Mouse (Mus musculus): ENCODE measurements around the gene Ift46. TPM values are rescaled to one million over a fixed set of nuclear protein-coding genes. Genes with fewer than 3 reads are reported as not detected.
A peak's percentile ranks its signal among the peaks of the same experiment; 100 is the strongest.

Gene Ift46
- polyA plus RNA-seq, 1 experiment from 2014 or later: 84.3 TPM

- no peak for ATAC-seq (ENCODE audit: insufficient read depth, low FRiP score, low read depth)
- Histone ChIP-seq H3K9ac (no peak overlapping the region), H3K27ac (peak overlapping the region; percentile 28), H3K4me2 (no peak overlapping the region), H3K4me3 (replicated peaks) (no peak overlapping the region), H3K27me3 (replicated peaks) (no peaks in the 10 kb centered on the region), H3K36me3 (no peaks in the 10 kb centered on the region), H3K9me3 (no peaks in the 10 kb centered on the region), H3K4me1 (peaks cover 43% of the 10 kb centered on the region)
- 34% methylated on average over 2 of the region's 2 CpGs for WGBS
Observed at GRCm38 (mm10) chr9:44724665-44725064, 43.0 kb upstream of the Ift46 start.

GRCm38 (mm10) chr9:44726431-44727146 is 41.1 kb upstream of the Ift46 start:
- H3K27ac ChIP-seq: no peak overlapping the region
- H3K4me3 ChIP-seq (replicated peaks): no peak overlapping the region
- H3K4me2 ChIP-seq: no peak overlapping the region
- H3K27me3 ChIP-seq (replicated peaks): no peaks in the 10 kb centered on the region
- H3K9ac ChIP-seq: no peak overlapping the region
- 36% methylated on average over 10 of the region's 10 CpGs for WGBS
- H3K36me3 ChIP-seq: no peaks in the 10 kb centered on the region
- ATAC-seq (ENCODE audit: insufficient read depth, low FRiP score, low read depth): no peak
- H3K4me1 ChIP-seq: peaks cover 27% of the 10 kb centered on the region
- H3K9me3 ChIP-seq: no peaks in the 10 kb centered on the region

GRCm38 (mm10) chr9:44727441-44727840 is 40.3 kb upstream of the Ift46 start:
- peaks cover 26% of the 10 kb centered on the region for H3K4me1 ChIP-seq
- H3K27me3 ChIP-seq (replicated peaks): 0 out of 2 replicates have a peak, but pooled peaks cover under 1% of the 10 kb centered on the region
- H3K9me3 ChIP-seq: no peaks in the 10 kb centered on the region
- no peak overlapping the region for H3K9ac ChIP-seq
- WGBS: 63% methylated on average over 5 of the region's 5 CpGs
- no peak overlapping the region for H3K4me3 ChIP-seq (replicated peaks)
- H3K27ac ChIP-seq: no peak overlapping the region
- H3K36me3 ChIP-seq: no peaks in the 10 kb centered on the region
- no peak for ATAC-seq (ENCODE audit: insufficient read depth, low FRiP score, low read depth)
- H3K4me2 ChIP-seq: no peak overlapping the region

- Histone ChIP-seq H3K9me3 (no peaks in the 10 kb centered on the region), H3K9ac (no peak overlapping the region), H3K36me3 (no peaks in the 10 kb centered on the region), H3K4me1 (peaks cover 24% of the 10 kb centered on the region), H3K27me3 (replicated peaks) (0 out of 2 replicates have a peak, but pooled peaks cover 7% of the 10 kb centered on the region), H3K4me2 (no peak overlapping the region), H3K4me3 (replicated peaks) (no peak overlapping the region), H3K27ac (no peak overlapping the region)
- ATAC-seq (ENCODE audit: insufficient read depth, low FRiP score, low read depth): no peak
- WGBS: 67% methylated on average over 5 of the region's 5 CpGs
Observed at GRCm38 (mm10) chr9:44732130-44732549, 35.6 kb upstream of the Ift46 start.

GRCm38 (mm10) chr9:44732921-44733530 is 34.7 kb upstream of the Ift46 start:
- 54% methylated on average over 12 of the region's 12 CpGs for WGBS
- peak overlapping the region; percentile 54 for H3K4me3 ChIP-seq (replicated peaks)
- H3K4me1 ChIP-seq: peaks cover 24% of the 10 kb centered on the region
- no peak for ATAC-seq (ENCODE audit: insufficient read depth, low FRiP score, low read depth)
- H3K9me3 ChIP-seq: no peaks in the 10 kb centered on the region
- 0 out of 2 replicates have a peak, but pooled peaks cover 7% of the 10 kb centered on the region for H3K27me3 ChIP-seq (replicated peaks)
- peak overlapping the region; percentile 52; the same call in 1 of the 2 replicates for H3K9ac ChIP-seq
- no peaks in the 10 kb centered on the region for H3K36me3 ChIP-seq
- peak overlapping the region; percentile 17 for H3K27ac ChIP-seq
- peak overlapping the region; percentile 94 for H3K4me2 ChIP-seq

GRCm38 (mm10) chr9:44733671-44734523 is 33.8 kb upstream of the Ift46 start:
- Histone ChIP-seq H3K36me3 (no peaks in the 10 kb centered on the region), H3K9me3 (no peaks in the 10 kb centered on the region), H3K4me2 (peak overlapping the region; percentile 94), H3K27me3 (replicated peaks) (0 out of 2 replicates have a peak, but pooled peaks cover 7% of the 10 kb centered on the region), H3K27ac (peak overlapping the region; percentile 68), H3K4me1 (peaks cover 24% of the 10 kb centered on the region), H3K4me3 (replicated peaks) (peak overlapping the region; percentile 54), H3K9ac (peak overlapping the region; percentile 52)
- WGBS: 1% methylated on average over 79 of the region's 79 CpGs
- peak; percentile 48 for ATAC-seq (ENCODE audit: insufficient read depth, low FRiP score, low read depth)

GRCm38 (mm10) chr9:44734524-44735494 is 32.9 kb upstream of the Ift46 start, which contains the start of gene Phldb1:
Phldb1 (minus strand) TSS chr9:44735198.
- Histone ChIP-seq H3K36me3 (no peaks in the 10 kb centered on the region), H3K4me1 (peaks cover 24% of the 10 kb centered on the region), H3K9me3 (no peaks in the 10 kb centered on the region), H3K27ac (peak within 1 kb of the TSS; percentile 68), H3K27me3 (replicated peaks) (0 out of 2 replicates have a peak, but pooled peaks cover 7% of the 10 kb centered on the region), H3K9ac (peak within 1 kb of the TSS; percentile 52), H3K4me3 (replicated peaks) (peak within 1 kb of the TSS; percentile 54), H3K4me2 (peak within 1 kb of the TSS; percentile 94)
- WGBS: 1% methylated on average over 46 of the region's 47 CpGs
- ATAC-seq (ENCODE audit: insufficient read depth, low FRiP score, low read depth): peak; percentile 77

- no peaks in the 10 kb centered on the region for H3K9me3 ChIP-seq
- no peak overlapping the region for H3K4me3 ChIP-seq (replicated peaks)
- H3K27me3 ChIP-seq (replicated peaks): 0 out of 2 replicates have a peak, but pooled peaks cover 7% of the 10 kb centered on the region
- no peak overlapping the region for H3K4me2 ChIP-seq
- 73% methylated on average over 6 of the region's 6 CpGs for WGBS
- no peaks in the 10 kb centered on the region for H3K36me3 ChIP-seq
- ATAC-seq (ENCODE audit: insufficient read depth, low FRiP score, low read depth): no peak
- H3K9ac ChIP-seq: no peak overlapping the region
- H3K27ac ChIP-seq: peak overlapping the region; percentile 54
- H3K4me1 ChIP-seq: peaks cover 24% of the 10 kb centered on the region
Observed at GRCm38 (mm10) chr9:44735886-44736285, 31.8 kb upstream of the Ift46 start.

- WGBS: 68% methylated on average over 2 of the region's 2 CpGs
- no peak overlapping the region; the same call in 1 of the 2 replicates for H3K27ac ChIP-seq
- no peak overlapping the region for H3K9ac ChIP-seq
- H3K36me3 ChIP-seq: peaks cover 3% of the 10 kb centered on the region; the same call in 1 of the 2 replicates
- H3K9me3 ChIP-seq: no peaks in the 10 kb centered on the region
- no peak overlapping the region for H3K4me3 ChIP-seq (replicated peaks)
- no peak for ATAC-seq (ENCODE audit: insufficient read depth, low FRiP score, low read depth)
- H3K4me2 ChIP-seq: no peak overlapping the region
- peaks cover 24% of the 10 kb centered on the region for H3K4me1 ChIP-seq
- 0 out of 2 replicates have a peak, but pooled peaks cover 7% of the 10 kb centered on the region for H3K27me3 ChIP-seq (replicated peaks)
Observed at GRCm38 (mm10) chr9:44736301-44736700, 31.4 kb upstream of the Ift46 start.

GRCm38 (mm10) chr9:44737240-44737949 is 30.3 kb upstream of the Ift46 start:
- H3K9me3 ChIP-seq: no peaks in the 10 kb centered on the region
- ATAC-seq (ENCODE audit: insufficient read depth, low FRiP score, low read depth): peak; percentile 12; the same call in 1 of the 2 replicates
- H3K4me1 ChIP-seq: peaks cover 24% of the 10 kb centered on the region
- peak overlapping the region; percentile 74 for H3K27ac ChIP-seq
- 26% methylated on average over 8 of the region's 8 CpGs for WGBS
- H3K4me3 ChIP-seq (replicated peaks): no peak overlapping the region
- peaks cover 8% of the 10 kb centered on the region; the same call in 1 of the 2 replicates for H3K36me3 ChIP-seq
- no peak overlapping the region for H3K9ac ChIP-seq
- H3K4me2 ChIP-seq: peak overlapping the region; percentile 6; the same call in 1 of the 2 replicates
- 0 out of 2 replicates have a peak, but pooled peaks cover 7% of the 10 kb centered on the region for H3K27me3 ChIP-seq (replicated peaks)

Measured in stomach, embryonic 15.5 days (tissue).